Mouse (Mus musculus): ENCODE measurements at regions not wholly inside any gene's neighbourhood (a gene's known extent, or its start where the extent isn't known, plus 50 kb on each side); places are given as distances from the start of the nearest gene placed in this dataset.

DNA sequence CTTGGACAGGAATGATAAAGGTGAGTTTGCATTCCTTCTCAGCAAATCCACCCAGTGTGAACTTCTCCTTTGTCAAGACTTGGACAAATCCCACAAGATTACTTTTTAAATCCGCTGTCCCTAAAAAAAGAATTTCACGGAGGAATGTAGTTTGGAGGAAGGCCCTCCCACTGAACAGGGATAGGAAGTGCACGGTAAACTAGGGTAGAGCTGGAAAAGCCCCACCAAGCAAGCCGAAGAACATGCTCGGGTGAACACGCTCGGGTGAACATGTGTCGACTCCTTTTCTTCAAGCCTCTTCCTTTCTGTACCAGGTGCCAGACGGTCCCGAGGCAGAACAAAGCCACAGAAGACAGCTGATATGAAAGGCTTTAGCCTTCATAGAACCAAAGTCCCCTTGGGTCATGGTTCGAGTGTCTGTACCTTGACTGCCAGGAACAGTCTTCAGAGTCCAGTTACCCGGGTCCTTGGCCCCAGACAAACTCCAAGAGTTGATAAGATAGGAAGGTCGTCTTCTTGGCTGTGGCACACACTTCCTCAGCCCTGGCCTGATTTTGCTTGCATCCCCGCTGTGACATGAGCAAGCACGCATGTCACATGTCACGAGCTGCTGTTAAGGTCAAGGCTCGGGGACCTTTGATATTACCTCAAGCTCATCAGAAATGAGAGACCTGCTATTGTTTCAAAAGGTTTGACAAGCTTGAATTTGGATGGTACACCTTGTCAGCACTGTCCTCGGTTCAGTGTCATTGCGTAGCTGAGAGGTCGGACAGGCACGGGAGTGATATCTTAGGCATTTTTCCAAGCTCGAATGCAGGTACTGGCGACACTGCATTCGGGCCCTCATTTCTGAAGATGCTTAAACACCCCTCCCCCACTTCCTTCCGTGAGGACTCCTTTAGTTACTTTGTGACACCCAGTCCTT, 51.5 kb upstream of the Ryk start:
- Histone ChIP-seq H3K27me3 (replicated peaks; ENCODE audit: insufficient read depth, low read length) (no peaks in the 10 kb centered on the region), H3K9ac (replicated peaks; ENCODE audit: low read depth) (no peak overlapping the region), H3K4me2 (replicated peaks; ENCODE audit: low read depth, low read length) (no peak overlapping the region), H3K4me1 (ENCODE audit: insufficient read depth, low read depth, low read length) (peaks cover 22% of the 10 kb centered on the region; the same call in 1 of the 2 replicates), H3K36me3 (ENCODE audit: insufficient read depth, low read length) (no peaks in the 10 kb centered on the region), H3K9me3 (ENCODE audit: low read length) (peaks cover 3% of the 10 kb centered on the region; the same call in 1 of the 2 replicates), H3K4me3 (ENCODE audit: low read depth, low read length) (no peak overlapping the region), H3K27ac (ENCODE audit: low read length) (no peak overlapping the region)
- TF ChIP-seq EP300 (IDR thresholded peaks at IDR 0.05) (no peak), CTCF (IDR thresholded peaks at IDR 0.05) (no peak)
- ATAC-seq (no peak), DNase-seq (ENCODE audit: low spot score) (no peak)
- WGBS, result 50% methylated on average over 25 of the region's 25 CpGs

DNA sequence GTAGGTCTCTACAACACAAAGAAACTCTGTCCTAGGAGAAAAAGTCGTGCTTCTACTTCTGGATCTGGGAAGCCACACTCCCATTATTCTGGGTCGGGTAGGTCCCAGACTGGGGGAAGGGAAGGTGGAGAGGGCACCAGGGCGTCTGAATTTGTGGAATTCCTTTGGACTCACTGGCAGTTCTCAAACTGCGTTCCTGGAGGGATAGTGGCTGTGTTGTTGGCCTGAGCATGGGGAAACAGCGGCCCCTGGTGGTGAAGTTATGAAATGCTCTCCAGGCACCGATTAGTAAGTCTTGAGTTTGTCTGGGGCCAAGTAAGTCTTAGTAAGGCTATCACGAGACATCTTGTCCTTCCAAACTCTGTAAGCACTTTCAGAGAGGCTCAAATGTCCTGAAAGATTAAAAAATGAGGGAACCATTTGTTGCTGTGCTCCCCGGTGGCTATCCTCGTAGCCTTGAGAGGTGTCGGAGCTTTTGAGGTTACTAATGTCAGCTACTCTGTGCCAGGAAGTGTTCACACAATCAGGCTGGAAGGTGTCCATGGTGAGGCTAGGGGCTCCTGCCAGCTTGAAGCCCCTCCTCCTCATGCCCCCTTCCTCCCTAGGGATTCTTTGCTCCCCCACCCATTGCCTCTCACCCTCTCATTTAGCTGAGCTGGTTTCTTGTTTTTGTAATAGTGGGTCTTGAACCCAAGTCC, 50.2 kb upstream of the Ryk start:
- ATAC-seq (peak; percentile 62), DNase-seq (ENCODE audit: low spot score) (peak; percentile 93)
- H3K9me3 ChIP-seq (ENCODE audit: low read length), result peaks cover 3% of the 10 kb centered on the region; the same call in 1 of the 2 replicates
- H3K36me3 ChIP-seq (ENCODE audit: insufficient read depth, low read length), result no peaks in the 10 kb centered on the region
- TF ChIP-seq EP300 (IDR thresholded peaks at IDR 0.05) (peak; percentile 66), CTCF (IDR thresholded peaks at IDR 0.05) (peak; percentile 99)
- H3K4me2 ChIP-seq (replicated peaks; ENCODE audit: low read depth, low read length), result no peak overlapping the region
- no peak overlapping the region for H3K27ac ChIP-seq (ENCODE audit: low read length)
- H3K4me3 ChIP-seq (ENCODE audit: low read depth, low read length), result no peak overlapping the region
- no peak overlapping the region for H3K9ac ChIP-seq (replicated peaks; ENCODE audit: low read depth)
- no peaks in the 10 kb centered on the region for H3K27me3 ChIP-seq (replicated peaks; ENCODE audit: insufficient read depth, low read length)
- WGBS, result 5% methylated on average over 10 of the region's 10 CpGs
- peaks cover 10% of the 10 kb centered on the region; the same call in 1 of the 2 replicates for H3K4me1 ChIP-seq (ENCODE audit: insufficient read depth, low read depth, low read length)

All from lung, postnatal 0 days (tissue).